Mouse (Mus musculus) heart, embryonic 16.5 days (tissue): ENCODE data around the gene Sim1. TPM values are rescaled to one million over a fixed set of nuclear protein-coding genes. Genes with fewer than 3 reads are reported as not detected.

Experiments used
- ATAC-seq: fragments of 200-750 bp; cut with Nextera tagmentation; replicated peaks from 2 replicates; pipeline ENCODE4 v1.8.0; 2017; ENCODE audit warnings: moderate number of reproducible peaks; ENCODE audit not compliant: insufficient read depth, low FRiP score; ENCODE audit errors: extremely low read depth
- H3K27ac ChIP-seq: fragments of 300-500 bp; sonication (generic); 2 replicates; pipeline ENCODE4 v1.5.1; 2014; ENCODE audit warnings: mild to moderate bottlenecking, low read length, control low read depth, moderate library complexity
- H3K27me3 ChIP-seq: fragments of 300-500 bp; sonication (generic); 2 replicates; pipeline ENCODE4 v1.6.1; 2014; ENCODE audit warnings: low read length, mixed read lengths; ENCODE audit not compliant: control insufficient read depth, insufficient read depth
- H3K36me3 ChIP-seq: fragments of 300-500 bp; sonication (generic); 2 replicates; pipeline ENCODE4 v1.6.1; 2014; ENCODE audit not compliant: control insufficient read depth, insufficient read depth
- H3K4me1 ChIP-seq: fragments of 300-500 bp; sonication (generic); 2 replicates; pipeline ENCODE4 v1.6.1; 2014; ENCODE audit warnings: low read length, mixed read lengths; ENCODE audit not compliant: control insufficient read depth, insufficient read depth
- H3K4me2 ChIP-seq: fragments of 300-500 bp; sonication (generic); 2 replicates; pipeline ENCODE4 v1.6.1; 2014; ENCODE audit warnings: low read depth, mild to moderate bottlenecking, control low read depth, low read length
- H3K4me3 ChIP-seq: fragments of 300-500 bp; sonication (generic); 2 replicates; pipeline ENCODE4 v1.5.1; 2014; ENCODE audit warnings: mild to moderate bottlenecking, control low read depth, low read length
- H3K9ac ChIP-seq: fragments of 300-500 bp; sonication (generic); 2 replicates; pipeline ENCODE4 v1.6.1; 2014; ENCODE audit warnings: low read length, control low read depth
- H3K9me3 ChIP-seq: fragments of 300-500 bp; sonication (generic); replicated peaks from 2 replicates; pipeline ENCODE4 v1.6.1; 2016; ENCODE audit warnings: low read length; ENCODE audit not compliant: control insufficient read depth
- WGBS: fragments of 180-500 bp; shearing (Covaris S2); extraction: QIAGEN DNeasy Blood & Tissue Kit; methylation state at CpG from one replicate; pipeline ENCODE4 v1.1.7; 2014; 5-methylcytosine and 5-hydroxymethylcytosine counted together
- polyA plus RNA-seq: library from polyadenylated mRNA; unstranded; fragments of >200 nt; fragmentation: Nextera tagmentation; extraction: Ambion mirVana; gene quantifications from 2 replicates; pipeline ENCODE4 v1.2.1, GENCODE M21; 2015

The Sim1 gene
- polyA plus RNA-seq, 1 experiment from 2014 or later: not detected

DNA sequence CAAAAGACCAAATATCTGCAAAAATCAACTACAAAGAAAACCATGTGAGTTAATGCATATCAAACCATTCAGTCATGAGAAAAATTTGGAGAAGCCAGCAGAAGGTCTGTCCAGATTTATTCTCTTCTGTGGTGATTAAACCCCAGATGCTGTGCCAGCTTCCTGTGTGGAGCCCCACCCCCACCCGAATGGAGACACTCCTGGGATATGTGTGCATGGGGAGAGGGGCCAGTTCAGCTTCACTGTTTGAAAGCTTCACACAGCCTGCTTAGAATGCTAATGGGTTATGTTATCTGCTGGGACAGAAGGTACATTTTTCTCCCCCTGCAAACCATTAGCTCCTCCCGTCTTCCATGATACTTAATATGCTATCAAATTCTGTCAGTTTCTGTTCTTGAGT is 120.3 kb downstream of the Sim1 start:
- 54% methylated on average over 2 of the region's 2 CpGs for WGBS
- ATAC-seq: no peak
- H3K9me3 ChIP-seq: no peaks in the 10 kb centered on the region

DNA sequence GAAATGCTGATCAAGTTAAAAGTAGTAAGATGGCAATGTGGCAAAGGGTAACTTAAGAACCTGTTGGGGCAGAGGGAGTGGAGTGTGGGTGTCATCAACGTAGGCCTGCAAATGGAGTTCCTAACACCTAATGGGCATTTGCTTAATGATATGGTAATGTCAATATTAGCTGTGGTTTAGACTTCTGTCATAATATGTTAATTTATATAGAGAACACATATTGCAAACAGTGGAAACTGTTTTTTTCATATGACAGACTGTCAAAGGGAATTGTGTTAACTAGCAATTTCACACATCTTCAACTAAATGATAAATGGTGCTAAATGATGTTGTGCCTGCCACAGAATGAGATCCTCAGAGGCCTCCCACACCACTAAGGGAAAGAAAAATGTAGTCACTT is 120.8 kb downstream of the Sim1 start:
- Histone ChIP-seq H3K36me3 (no peaks in the 10 kb centered on the region), H3K9ac (no peak overlapping the region), H3K27ac (no peak overlapping the region), H3K9me3 (no peaks in the 10 kb centered on the region), H3K4me3 (no peak overlapping the region), H3K4me2 (no peak overlapping the region), H3K27me3 (no peaks in the 10 kb centered on the region), H3K4me1 (peaks cover 11% of the 10 kb centered on the region)
- 69% methylated on average over 1 of the region's 1 CpGs for WGBS
- no peak for ATAC-seq

More for the DNA sequence above, 120.3 kb downstream of the Sim1 start:
- Histone ChIP-seq H3K4me1 (peaks cover 11% of the 10 kb centered on the region), H3K9ac (no peak overlapping the region), H3K27ac (no peak overlapping the region), H3K27me3 (no peaks in the 10 kb centered on the region), H3K4me2 (no peak overlapping the region), H3K36me3 (no peaks in the 10 kb centered on the region), H3K4me3 (no peak overlapping the region)

DNA sequence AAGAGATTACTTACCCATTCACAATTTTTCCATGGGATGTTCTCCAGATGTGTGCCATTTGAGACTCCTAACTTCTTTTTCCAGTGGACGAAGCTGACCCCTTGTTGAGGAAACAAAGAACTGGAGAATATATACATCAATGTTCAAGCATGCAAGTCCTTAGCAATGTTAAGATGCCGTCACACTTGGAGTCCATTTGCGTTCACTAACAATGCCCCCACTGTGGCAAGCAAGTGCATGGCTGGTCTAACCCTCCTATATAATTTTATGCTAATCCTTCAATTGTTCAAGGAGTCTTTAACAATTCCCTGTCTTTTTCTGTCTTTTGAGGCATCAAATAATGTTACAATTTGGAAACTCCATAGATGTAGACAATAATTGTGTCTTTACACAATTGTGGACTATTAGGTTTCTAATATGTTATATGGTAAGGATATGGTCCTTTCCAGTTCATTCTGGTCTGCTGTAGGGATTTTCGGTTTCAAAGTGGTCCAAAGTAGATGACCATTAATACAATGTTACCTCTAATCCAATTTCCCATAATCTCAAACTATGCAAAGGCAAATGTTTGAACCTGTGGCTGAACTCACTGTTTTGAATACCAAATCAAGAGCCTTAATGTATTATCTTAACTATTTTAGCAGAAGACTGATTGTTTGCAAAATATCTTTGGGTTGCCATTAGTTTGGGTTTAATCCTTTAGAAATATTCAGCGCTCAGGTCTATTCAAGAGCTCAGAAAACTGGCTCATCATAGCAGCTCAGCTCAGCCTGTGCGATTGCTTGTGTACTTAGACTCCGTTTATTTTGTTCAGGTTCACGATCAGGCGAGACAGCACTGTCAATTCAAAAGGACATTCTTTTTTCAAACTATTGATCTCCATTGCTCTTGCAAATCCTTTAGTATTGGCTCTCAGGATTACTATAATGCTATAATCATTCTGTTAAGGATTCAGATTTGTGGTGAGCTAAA is 129.0 kb downstream of the Sim1 start:
- H3K27me3 ChIP-seq: no peaks in the 10 kb centered on the region
- WGBS: 84% methylated on average over 9 of the region's 9 CpGs
- H3K4me1 ChIP-seq: no peaks in the 10 kb centered on the region
- no peak overlapping the region for H3K9ac ChIP-seq
- no peak overlapping the region for H3K27ac ChIP-seq
- ATAC-seq: no peak
- no peaks in the 10 kb centered on the region for H3K36me3 ChIP-seq
- no peaks in the 10 kb centered on the region for H3K9me3 ChIP-seq
- no peak overlapping the region for H3K4me3 ChIP-seq
- H3K4me2 ChIP-seq: no peak overlapping the region
